Mouse (Mus musculus): ENCODE data around the gene Pm20d1. TPM values are rescaled to one million over a fixed set of nuclear protein-coding genes. Genes with fewer than 3 reads are reported as not detected.
"Not testable (repeated sequence)": the region's sequence is repeated elsewhere in the genome, so short reads cannot be mapped to it uniquely, and the experiment has no call there.

Pm20d1 gene
- polyA plus RNA-seq, 1 experiment from 2014 or later, result 3.8 TPM

DNA sequence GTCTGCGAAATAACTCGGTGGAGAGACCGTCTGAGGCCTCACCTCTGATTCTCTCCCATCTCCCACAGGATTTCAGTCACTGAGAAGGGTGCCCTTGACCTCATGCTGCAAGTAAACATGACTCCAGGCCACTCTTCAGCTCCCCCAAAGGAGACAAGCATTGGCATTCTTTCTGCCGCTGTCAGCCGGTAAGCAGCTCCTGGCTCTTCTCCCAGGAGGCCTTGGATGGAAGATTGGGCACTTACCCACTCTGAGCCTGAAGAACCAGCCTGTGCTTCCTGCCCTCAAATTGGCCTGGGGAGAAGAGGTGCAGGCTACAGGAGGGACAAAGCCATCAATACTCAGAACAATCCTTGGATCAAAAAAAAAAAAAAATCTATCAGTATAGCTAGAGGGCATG, 5.5 kb downstream of the Pm20d1 start:
- WGBS, result 79% methylated on average over 5 of the region's 5 CpGs
- Histone ChIP-seq H3K4me3 (replicated peaks) (no peak overlapping the region), H3K9me3 (no peaks in the 10 kb centered on the region), H3K27ac (no peak overlapping the region), H3K36me3 (no peaks in the 10 kb centered on the region), H3K27me3 (replicated peaks) (no peaks in the 10 kb centered on the region), H3K4me1 (replicated peaks) (0 out of 2 replicates have a peak, but pooled peaks cover under 1% of the 10 kb centered on the region), H3K4me2 (replicated peaks) (no peak overlapping the region), H3K9ac (no peak overlapping the region)
- ATAC-seq, result no peak

DNA sequence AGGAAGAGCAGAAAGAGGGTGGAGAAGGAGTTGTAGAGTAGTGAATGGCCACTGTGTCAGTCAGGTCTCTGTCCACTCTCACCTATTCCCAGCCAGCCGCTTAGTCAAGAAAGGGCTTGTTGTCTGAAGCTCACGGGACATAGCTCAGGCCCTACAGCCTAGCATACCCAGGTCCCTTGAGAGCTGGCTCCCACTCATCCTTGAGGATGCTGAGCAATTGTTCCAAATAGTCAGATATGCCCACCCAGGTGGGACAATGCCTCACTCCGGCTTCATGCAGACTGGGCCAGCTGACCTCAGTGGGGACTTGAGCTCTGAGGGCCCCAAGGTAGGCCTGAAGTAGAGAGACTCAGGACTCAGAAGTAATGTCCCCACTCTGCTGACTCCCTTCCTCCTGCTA, 7.0 kb downstream of the Pm20d1 start:
- ATAC-seq, result no peak
- H3K9me3 ChIP-seq, result no peaks in the 10 kb centered on the region
- no peaks in the 10 kb centered on the region for H3K27me3 ChIP-seq (replicated peaks)
- no peak overlapping the region for H3K4me2 ChIP-seq (replicated peaks)
- 94% methylated on average over 3 of the region's 3 CpGs for WGBS
- H3K4me3 ChIP-seq (replicated peaks), result no peak overlapping the region
- H3K9ac ChIP-seq, result no peak overlapping the region
- H3K27ac ChIP-seq, result no peak overlapping the region
- no peaks in the 10 kb centered on the region for H3K4me1 ChIP-seq (replicated peaks)
- H3K36me3 ChIP-seq, result no peaks in the 10 kb centered on the region

DNA sequence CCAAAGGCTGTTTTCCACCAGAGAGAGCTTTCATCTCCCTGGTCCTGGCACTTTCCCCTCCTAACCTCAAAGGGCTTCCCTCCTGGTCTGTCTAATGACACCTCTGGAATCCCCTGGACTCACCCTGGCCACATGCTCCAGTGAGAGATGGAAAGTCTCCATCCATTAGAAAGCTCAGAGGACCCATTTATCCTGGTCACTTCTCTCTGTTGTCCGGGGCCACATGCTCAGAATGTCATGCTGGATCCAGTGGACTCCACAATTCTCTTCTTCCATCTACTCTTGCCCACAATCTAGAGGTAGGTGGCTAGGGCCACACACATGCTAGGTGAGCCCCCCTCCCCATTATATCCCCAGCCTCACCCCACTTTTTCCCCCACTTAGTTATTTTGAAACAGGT, 11.8 kb downstream of the Pm20d1 start:
- no peaks in the 10 kb centered on the region for H3K4me1 ChIP-seq (replicated peaks)
- no peaks in the 10 kb centered on the region for H3K9me3 ChIP-seq
- H3K4me3 ChIP-seq (replicated peaks), result no peak overlapping the region
- H3K27me3 ChIP-seq (replicated peaks), result no peaks in the 10 kb centered on the region
- WGBS, result 75% methylated on average over 1 of the region's 1 CpGs
- no peak overlapping the region for H3K4me2 ChIP-seq (replicated peaks)
- no peak for ATAC-seq
- H3K27ac ChIP-seq, result no peak overlapping the region
- no peak overlapping the region for H3K9ac ChIP-seq
- no peaks in the 10 kb centered on the region for H3K36me3 ChIP-seq

DNA sequence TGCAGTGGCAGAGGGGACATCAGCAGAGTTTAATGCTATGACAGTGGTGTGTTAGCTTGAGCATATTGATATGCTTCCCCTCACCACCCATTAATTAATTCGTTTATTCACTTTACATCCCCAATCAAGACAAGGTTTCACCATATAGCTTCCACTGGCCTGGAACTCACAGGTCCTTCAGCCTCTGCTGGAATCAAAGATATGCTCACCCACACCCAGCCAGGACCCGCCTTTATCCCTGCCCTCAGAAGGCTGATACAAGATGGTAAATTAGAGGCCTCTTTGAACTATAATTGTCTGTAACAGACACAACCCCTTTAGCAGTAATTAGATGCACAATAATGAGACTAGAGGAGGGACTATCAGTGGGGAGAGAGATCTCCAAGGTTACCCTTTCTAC, 12.5 kb downstream of the Pm20d1 start:
- H3K27me3 ChIP-seq (replicated peaks), result no peaks in the 10 kb centered on the region
- no peak for ATAC-seq
- no peaks in the 10 kb centered on the region for H3K4me1 ChIP-seq (replicated peaks)
- H3K36me3 ChIP-seq, result no peaks in the 10 kb centered on the region
- H3K4me3 ChIP-seq (replicated peaks), result no peak overlapping the region
- no peaks in the 10 kb centered on the region for H3K9me3 ChIP-seq
- H3K4me2 ChIP-seq (replicated peaks), result no peak overlapping the region
- no peak overlapping the region for H3K9ac ChIP-seq
- no peak overlapping the region for H3K27ac ChIP-seq
- 74% methylated on average over 2 of the region's 2 CpGs for WGBS

DNA sequence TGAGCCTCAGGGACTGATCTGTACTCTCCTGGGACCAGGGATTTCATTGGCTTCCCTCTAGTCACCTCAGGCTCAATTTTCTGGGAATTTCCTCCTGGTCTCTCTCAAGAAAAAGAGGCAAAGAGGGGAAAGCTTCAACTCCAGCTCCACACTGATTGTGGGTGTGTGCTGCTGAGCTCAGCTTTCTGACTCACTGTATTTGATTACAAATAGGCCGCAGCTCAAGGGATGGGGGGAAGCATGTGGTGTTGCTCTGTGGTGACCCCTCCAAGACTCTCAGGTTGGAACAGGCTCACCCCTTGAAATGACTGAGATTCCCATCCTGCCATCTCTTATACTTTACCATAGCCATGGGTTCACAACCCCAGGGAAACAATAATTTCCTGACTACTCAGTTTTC, 14.2 kb downstream of the Pm20d1 start:
- WGBS, result 82% methylated on average over 1 of the region's 1 CpGs
- H3K9me3 ChIP-seq, result no peaks in the 10 kb centered on the region
- no peak for ATAC-seq
- no peaks in the 10 kb centered on the region for H3K4me1 ChIP-seq (replicated peaks)
- no peak overlapping the region for H3K4me2 ChIP-seq (replicated peaks)
- no peaks in the 10 kb centered on the region for H3K36me3 ChIP-seq
- H3K27me3 ChIP-seq (replicated peaks), result no peaks in the 10 kb centered on the region
- H3K4me3 ChIP-seq (replicated peaks), result no peak overlapping the region
- no peak overlapping the region for H3K27ac ChIP-seq
- no peak overlapping the region for H3K9ac ChIP-seq

DNA sequence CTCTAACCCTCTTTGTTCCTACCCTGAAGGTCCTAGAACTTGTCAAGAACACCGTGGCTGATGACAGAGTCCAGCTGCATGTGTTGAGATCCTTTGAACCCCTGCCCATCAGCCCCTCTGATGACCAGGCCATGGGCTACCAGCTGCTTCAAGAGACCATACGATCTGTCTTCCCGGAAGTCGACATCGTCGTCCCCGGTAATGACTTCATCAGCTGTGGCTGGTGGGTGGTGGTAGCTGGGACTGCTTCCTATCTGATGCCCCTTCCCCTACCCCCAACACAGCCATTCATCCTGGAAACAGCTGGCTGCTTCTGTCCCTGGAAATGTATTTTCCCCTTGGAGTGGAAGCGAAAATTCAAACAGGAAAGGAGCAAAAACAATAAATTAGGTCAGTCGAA, 14.8 kb downstream of the Pm20d1 start:
- Histone ChIP-seq H3K9me3 (no peaks in the 10 kb centered on the region), H3K36me3 (no peaks in the 10 kb centered on the region), H3K9ac (no peak overlapping the region), H3K4me3 (replicated peaks) (no peak overlapping the region), H3K27me3 (replicated peaks) (no peaks in the 10 kb centered on the region), H3K4me1 (replicated peaks) (no peaks in the 10 kb centered on the region), H3K4me2 (replicated peaks) (no peak overlapping the region), H3K27ac (no peak overlapping the region)
- no peak for ATAC-seq
- 48% methylated on average over 9 of the region's 9 CpGs for WGBS

DNA sequence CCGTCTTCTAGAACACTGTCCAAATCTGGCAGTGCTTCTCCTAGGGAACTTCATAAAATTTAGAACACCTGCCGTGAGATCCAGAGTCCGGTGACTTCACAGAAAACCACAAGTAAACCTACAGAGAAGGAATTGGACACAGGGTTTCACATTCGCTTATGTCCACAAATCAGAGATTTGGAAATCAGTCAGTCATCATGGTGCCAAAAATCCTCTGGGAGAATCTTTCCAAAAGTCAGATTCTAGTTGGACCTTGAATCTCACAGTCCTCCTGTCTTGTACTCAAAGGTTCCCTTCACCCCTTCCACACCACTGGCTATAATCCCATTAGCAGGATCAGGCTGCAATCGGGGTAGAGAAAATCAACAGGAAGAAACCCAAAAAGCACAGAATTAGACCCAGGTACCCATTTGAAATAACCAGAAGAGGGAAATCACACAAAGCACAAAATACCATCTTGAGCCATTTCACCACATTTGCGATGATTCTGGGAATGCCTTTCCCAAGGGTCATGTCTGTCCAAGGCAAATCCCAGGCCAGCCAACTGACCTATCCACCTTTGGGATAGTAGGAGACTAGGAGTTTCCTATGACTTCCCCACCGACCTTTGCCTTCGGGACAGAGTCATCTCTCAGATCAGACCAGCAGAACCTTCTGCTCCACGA, 15.6 kb downstream of the Pm20d1 start:
- no peaks in the 10 kb centered on the region for H3K4me1 ChIP-seq (replicated peaks)
- no peak overlapping the region for H3K4me3 ChIP-seq (replicated peaks)
- no peak overlapping the region for H3K4me2 ChIP-seq (replicated peaks)
- no peaks in the 10 kb centered on the region for H3K27me3 ChIP-seq (replicated peaks)
- H3K9ac ChIP-seq, result no peak overlapping the region
- no peak overlapping the region for H3K27ac ChIP-seq
- no peaks in the 10 kb centered on the region for H3K36me3 ChIP-seq
- no peak for ATAC-seq
- 90% methylated on average over 9 of the region's 9 CpGs for WGBS
- H3K9me3 ChIP-seq, result no peaks in the 10 kb centered on the region

DNA sequence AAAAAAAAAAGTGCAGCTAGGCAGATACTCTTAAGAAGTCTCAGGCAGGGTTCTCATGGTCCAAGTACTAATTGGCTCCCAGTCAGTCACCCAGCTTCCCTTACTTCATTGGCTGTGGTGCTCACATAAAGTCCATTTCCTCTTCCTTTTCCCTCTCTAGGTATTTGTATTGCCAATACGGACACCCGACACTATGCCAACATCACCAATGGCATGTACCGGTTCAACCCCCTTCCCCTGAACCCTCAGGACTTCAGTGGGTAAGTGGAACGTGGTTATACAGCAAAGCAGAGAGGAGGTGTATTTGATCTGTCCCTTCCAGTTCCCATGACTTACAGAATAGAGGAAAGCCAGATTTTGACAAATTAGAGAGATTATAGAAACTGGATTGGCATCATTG, 16.6 kb downstream of the Pm20d1 start:
- Histone ChIP-seq H3K27ac (no peak overlapping the region), H3K4me2 (replicated peaks) (no peak overlapping the region), H3K9me3 (no peaks in the 10 kb centered on the region), H3K4me3 (replicated peaks) (no peak overlapping the region), H3K4me1 (replicated peaks) (no peaks in the 10 kb centered on the region), H3K9ac (no peak overlapping the region), H3K36me3 (no peaks in the 10 kb centered on the region), H3K27me3 (replicated peaks) (no peaks in the 10 kb centered on the region)
- no peak for ATAC-seq
- 97% methylated on average over 4 of the region's 4 CpGs for WGBS

DNA sequence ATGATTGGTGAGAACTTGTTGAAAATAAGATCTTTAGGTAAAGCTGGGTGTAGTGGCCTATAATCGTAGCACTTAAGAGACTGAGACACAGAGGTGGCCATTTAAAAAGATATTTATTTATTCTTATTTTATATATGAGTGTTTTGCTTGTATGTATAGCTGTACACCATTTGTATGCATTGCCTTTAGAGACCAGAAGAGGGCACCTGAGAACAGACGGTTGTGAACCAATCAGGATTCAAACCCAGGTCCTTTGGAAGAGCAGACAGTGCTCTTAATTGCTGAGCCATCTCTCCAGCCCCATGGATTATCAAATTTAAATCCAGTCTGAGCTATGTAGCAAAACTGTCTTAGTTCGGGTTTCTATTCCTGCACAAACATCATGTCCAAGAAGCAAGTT, 17.0 kb downstream of the Pm20d1 start:
- 85% methylated on average over 3 of the region's 3 CpGs for WGBS
- Histone ChIP-seq H3K27ac (no peak overlapping the region), H3K36me3 (no peaks in the 10 kb centered on the region), H3K9me3 (no peaks in the 10 kb centered on the region), H3K4me1 (replicated peaks) (no peaks in the 10 kb centered on the region), H3K4me2 (replicated peaks) (no peak overlapping the region), H3K9ac (no peak overlapping the region), H3K4me3 (replicated peaks) (no peak overlapping the region), H3K27me3 (replicated peaks) (no peaks in the 10 kb centered on the region)
- ATAC-seq, result no peak

DNA sequence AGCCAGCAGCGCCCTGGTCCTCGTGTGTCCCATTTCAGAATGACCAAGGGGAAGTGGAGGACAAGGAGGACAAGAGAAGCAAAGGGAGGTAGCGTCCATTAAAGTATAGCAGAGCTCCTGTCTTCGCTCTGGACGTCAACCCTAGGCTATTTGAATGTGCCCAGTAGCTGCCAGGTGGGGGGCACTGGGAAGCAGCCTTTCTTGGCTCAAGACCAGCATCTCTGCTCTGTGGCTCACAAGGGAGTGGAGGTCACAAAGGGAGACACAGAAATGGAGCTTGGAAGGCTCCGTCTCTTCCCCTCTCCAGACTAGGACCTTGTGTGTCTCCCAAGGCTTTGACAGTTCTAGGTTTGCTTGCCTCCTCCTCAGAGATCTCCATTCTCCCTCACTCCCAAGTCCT, 19.7 kb downstream of the Pm20d1 start:
- ATAC-seq, result no peak
- H3K27ac ChIP-seq, result no peak overlapping the region
- no peak overlapping the region for H3K9ac ChIP-seq
- no peak overlapping the region for H3K4me2 ChIP-seq (replicated peaks)
- no peak overlapping the region for H3K4me3 ChIP-seq (replicated peaks)
- H3K4me1 ChIP-seq (replicated peaks), result no peaks in the 10 kb centered on the region
- WGBS, result 82% methylated on average over 6 of the region's 6 CpGs
- no peaks in the 10 kb centered on the region for H3K27me3 ChIP-seq (replicated peaks)
- H3K9me3 ChIP-seq, result no peaks in the 10 kb centered on the region
- H3K36me3 ChIP-seq, result no peaks in the 10 kb centered on the region

DNA sequence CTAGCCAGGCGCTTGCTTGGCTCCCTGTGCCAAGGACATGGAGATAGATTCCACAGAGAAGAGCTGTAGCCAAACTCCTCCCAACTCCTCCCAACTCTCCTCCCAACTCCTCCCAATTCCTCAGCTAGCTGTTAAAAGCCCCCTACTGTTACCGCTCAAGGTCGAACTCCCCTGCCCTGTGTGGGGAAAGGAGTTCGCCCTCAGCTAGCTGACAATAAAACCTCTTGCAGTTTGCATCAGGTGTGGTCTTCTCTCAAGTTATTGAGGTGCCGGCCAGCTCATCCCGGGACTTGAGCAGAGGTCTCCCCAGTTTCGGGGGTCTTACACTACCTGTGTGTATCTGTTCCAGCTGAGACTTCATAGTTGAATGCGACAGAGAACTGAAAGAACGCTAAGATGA, 23.2 kb downstream of the Pm20d1 start:
- H3K9ac ChIP-seq; ATAC-seq; H3K9me3 ChIP-seq; H3K27ac ChIP-seq; H3K27me3 ChIP-seq (replicated peaks); H3K4me3 ChIP-seq (replicated peaks); H3K4me2 ChIP-seq (replicated peaks); H3K36me3 ChIP-seq; H3K4me1 ChIP-seq (replicated peaks): not testable (repeated sequence)
- 76% methylated on average over 9 of the region's 9 CpGs for WGBS

DNA sequence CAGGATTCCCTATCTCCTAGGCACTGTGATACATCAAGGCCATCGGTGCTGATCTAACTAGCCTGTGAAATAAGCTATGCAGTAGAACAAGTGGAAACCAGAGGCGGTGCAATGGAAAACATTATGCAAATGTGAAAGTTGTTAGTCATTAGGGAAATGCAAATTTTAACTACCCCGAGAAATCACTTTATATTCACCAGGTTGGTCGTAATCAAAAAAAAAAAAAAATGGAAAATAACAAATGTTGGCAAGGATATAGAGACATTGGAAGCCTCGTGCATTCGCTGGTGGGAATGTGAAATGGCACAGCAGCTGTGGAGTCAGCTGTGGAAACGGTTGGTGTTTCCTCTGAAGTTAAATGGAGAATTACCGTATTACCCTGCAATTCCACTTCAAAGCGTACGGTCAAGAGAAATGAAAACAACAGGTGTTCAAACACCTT, 23.7 kb downstream of the Pm20d1 start:
- Histone ChIP-seq H3K4me1 (replicated peaks) (no peaks in the 10 kb centered on the region), H3K9ac (no peak overlapping the region), H3K4me2 (replicated peaks) (no peak overlapping the region), H3K27me3 (replicated peaks) (no peaks in the 10 kb centered on the region), H3K36me3 (no peaks in the 10 kb centered on the region), H3K4me3 (replicated peaks) (no peak overlapping the region), H3K9me3 (no peaks in the 10 kb centered on the region), H3K27ac (no peak overlapping the region)
- no peak for ATAC-seq
- 84% methylated on average over 10 of the region's 10 CpGs for WGBS

DNA sequence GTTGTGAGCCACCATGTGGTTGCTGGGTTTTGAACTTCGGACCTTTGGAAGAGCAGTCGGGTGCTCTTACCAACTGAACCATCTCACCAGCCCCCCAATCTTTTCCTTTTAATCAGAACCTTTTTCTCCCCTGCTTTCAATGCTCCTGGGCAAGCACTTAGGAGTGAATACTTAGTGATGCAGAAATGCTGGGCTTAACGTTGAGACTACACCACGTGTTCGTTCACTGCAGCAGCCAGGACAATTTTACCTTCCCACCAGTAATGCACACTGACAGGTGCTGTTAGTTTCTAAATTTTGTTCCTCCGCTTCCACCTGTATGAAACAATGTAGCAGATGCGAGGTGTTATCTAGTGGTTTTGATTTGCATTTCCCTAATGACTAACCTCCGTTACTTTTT, 25.1 kb downstream of the Pm20d1 start:
- no peaks in the 10 kb centered on the region for H3K9me3 ChIP-seq
- H3K9ac ChIP-seq, result no peak overlapping the region
- WGBS, result 80% methylated on average over 8 of the region's 8 CpGs

More for the DNA sequence above, 25.1 kb downstream of the Pm20d1 start:
- Histone ChIP-seq H3K27me3 (replicated peaks) (no peaks in the 10 kb centered on the region), H3K4me1 (replicated peaks) (peaks cover 4% of the 10 kb centered on the region; the same call in 1 of the 2 replicates), H3K36me3 (no peaks in the 10 kb centered on the region), H3K4me3 (replicated peaks) (no peak overlapping the region), H3K4me2 (replicated peaks) (no peak overlapping the region), H3K27ac (no peak overlapping the region)
- no peak for ATAC-seq
